Mouse (Mus musculus) ES-Bruce4 (cell line): ENCODE results near the gene Akirin2.

ENCODE experiments used
- CTCF ChIP-seq: IDR thresholded peaks from one replicate; pipeline ENCODE4 v1.8.1; 2011; ENCODE audit warnings: low read depth, low read length
- EP300 ChIP-seq: IDR thresholded peaks from 2 replicates; pipeline ENCODE4 v1.6.1; 2011; ENCODE audit warnings: low read depth, low read length; ENCODE audit not compliant: insufficient read depth

DNA sequence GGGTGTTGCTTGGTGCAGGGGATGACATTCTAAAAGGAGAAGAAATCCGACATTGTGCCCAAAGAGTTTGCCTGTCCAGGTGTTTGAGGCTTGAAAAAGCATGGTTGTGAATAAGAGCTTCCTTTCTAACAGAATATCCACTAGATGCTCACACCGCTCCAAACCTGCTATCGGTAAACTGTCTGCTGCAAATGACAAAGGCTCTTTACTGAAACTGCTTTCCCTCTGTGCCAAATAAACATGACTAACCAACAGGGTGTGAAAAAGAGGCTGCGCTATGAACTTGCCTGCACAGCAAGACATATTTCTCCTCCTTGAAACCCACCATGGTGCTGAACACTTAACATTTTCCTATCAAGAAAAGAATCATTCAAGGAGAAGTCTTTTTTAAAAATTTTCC lies 27.2 kb upstream of the Akirin2 start:
- TF ChIP-seq CTCF (no peak), EP300 (no peak)
